Mouse (Mus musculus) lung, adult 18-20 months (tissue): Measurements from ENCODE around the gene Rpl15.
"Not testable (repeated sequence)": the region's sequence is repeated elsewhere in the genome, so short reads cannot be mapped to it uniquely, and the experiment has no call there.

ENCODE experiments used
- DNase-seq, 2 experiments: peaks; one replicate each; pipeline ENCODE4 v3.0.0; 2022; ENCODE audit warnings: mixed read lengths in 2 of 2

Gene Rpl15

DNA sequence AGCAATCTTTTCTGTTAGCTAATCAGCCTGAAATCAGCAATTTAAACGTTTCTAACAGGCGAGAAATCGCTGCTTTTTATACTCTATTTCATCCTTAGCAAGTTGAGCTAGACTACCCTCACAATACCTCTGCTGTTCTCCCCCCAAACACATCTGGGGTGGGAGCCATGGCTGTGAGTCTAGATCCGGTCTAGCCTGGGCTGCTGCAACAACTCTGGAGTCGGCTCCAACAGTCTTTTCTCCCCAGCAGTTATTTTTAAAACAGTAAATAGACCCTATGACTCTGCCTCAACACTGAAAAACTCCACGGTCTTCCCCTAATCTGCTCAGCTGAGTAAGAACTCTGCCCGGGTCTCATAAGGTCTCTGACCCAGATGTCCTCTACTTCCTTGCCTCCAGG is 31.1 kb downstream of the Rpl15 start:
- DNase-seq: no peak

DNA sequence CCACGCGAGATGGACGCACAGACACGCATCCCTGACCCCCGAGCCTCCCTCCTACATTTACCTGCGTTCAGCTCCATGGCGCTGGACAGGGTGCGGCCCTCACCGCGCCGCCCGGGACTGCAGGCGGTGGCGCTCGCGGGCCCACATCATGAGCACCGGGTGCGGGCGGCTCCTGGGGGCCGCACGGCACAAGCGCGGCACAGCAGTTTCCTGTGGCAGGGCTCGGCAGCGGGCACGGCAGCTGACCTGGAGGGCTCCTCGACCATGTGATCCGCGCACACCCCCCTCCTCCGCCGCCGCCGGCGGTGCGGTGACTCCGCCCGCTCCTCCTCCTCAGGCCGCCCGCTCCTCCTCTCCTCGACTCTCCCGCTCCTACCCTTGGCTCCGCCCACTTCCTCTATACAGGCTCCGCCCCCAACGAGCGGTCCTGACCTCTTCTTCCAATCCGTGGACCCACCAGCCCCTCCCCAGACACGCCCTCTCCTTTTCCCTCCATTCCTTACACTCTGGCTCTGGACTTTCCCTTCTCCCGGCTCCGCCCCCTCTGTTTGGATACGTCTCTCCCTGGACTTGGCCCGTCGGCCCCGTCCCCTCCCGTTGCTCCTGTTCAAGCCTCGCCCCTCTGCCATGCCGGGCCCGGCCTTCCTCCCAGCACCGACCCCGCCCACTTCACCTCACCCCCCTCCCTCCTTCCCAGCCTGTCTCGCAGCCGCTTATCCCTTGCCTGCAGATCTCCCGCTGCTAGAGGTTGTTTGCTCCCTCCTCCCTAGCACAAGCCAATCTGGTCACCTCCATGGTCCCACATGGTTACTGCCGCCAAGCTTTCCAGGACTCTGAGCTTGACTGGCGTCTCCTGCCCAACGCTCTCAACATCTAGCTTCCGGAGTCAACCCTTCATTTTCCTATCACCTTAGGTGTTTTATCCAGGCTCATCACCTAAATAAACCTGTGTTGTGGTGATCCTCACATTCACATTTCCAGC is 32.1 kb downstream of the Rpl15 start, which contains the start of gene Nr1d2:
Gene Nr1d2, minus strand, starts transcription at position 378 of the 982 bp plus-strand sequence.
- peak; percentile 100 for DNase-seq

DNA sequence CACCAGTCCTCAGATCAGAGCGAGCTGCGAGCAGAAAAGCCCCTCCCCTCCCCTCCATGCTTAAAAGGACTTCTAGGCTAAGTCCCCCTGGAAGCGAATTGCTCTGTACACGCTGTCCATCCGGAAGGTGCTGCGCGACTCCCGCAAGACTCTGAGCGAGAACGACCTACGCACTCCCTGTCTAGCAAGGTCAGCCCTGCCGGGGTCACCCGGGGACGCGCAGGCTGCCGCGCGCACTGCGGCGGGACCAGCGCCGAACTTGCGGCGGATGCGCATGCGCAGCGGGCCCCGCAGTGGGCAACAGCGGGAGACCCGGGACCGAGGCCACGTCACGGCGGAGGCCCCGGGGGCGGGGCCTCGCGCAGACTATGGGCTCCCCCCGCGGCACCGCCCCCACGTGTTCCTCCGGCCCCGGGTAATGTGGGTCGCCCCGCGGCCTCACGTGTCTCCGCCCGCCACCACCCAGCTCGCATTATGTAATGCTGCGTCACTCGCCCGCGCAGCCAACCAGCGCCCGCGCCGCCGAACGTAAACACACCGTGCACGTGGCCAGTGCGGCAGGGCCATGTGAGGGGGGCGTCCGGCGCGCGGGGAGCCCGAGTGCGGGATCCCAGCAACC is 33.0 kb downstream of the Rpl15 start:
- DNase-seq: peak; percentile 98

DNA sequence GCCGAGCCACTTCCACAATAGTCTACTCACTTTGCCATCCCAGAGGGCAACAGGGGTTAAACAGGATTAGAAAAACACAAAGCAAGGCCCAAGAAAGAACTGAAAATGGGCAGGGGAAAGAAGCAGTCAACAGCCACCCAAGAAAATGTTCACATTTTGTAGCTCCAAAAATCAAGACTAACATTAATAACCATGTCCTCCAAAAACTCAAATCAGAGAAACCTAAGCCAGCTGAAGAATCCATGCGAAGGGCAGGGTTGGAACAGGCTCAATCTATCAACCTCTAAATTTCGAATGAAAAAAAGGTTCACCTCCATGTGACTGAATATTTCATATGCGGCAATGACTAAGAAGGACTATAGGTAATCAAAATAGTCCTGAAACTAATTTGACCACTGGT is 33.8 kb downstream of the Rpl15 start:
- DNase-seq: no peak

DNA sequence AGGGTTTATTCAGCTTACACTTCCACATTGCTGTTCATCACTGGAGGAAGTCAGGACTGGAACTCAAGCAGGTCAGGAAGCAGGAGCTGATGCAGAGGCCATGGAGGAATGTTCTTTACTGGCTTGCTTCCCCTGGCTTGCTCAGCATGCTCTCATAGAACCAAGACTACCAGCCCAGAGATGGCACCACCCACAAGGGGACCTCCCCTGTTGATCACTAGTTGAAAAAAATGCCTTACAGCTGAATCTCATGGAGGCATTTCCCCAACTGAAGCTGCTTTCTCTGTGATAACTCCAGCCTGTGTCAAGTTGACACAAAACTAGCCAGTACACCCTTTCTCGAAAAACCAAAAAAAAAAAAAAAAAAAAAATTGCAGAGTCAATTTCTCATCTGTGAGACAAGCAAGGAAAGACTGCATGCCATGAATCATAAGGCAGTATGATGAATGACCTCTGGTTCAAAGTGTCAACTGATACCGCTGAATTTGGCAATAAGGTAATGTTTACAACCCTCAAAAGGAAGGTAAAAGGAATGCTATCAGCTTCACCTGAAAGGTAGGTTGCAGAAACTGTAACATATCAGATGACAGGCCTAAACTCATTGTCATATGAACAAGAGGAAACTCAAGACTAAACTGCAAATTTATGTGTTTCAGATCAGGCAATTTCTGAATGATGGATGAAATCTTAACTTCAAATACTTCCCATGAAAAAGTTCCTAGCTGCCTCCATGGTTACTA is 34.5 kb downstream of the Rpl15 start:
- DNase-seq: not testable (repeated sequence)

DNA sequence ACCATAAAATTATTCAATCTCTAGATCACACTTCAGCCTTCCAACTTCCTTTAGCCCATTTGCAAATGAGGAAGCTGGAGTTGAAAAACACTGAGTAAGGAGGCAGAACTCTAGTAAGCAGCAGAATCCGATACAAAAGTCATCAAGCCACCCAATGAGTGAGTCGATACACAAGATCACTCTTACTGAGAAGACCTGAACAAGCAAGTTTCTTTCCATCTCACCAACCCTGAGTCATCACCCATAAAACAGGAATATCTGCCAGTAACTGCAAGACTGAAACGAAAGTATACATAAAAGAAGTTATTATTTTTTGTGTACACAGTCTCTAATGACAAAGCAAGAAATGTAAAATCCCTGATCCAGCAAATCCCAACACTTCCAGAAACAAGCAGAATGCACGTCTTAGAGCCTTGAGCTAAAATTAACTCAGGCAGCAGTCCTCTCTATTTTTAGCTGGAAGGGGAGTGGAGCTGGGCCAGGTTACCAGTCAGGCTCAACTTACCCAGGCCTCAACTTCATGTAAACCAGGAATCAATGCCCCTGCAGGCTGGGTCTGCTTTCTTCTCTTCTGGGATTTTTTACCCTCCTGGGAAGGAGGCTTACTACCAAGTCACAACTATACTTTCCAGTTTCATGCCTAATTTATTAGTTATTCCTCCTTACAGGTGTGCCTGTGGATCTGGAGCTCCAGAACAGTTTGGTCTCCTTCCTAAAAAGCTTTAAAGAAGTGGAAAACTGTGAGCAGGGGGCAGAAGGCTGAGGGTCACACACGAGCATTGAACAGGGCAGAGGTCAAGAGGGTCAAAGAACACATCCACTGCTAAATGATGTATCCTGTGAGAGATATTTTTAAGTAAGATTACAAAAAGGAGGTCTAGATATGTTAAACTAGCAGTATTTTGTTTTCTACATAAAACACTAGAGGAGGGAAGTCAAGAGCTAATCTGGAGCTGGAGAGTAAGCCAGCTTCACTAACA is 36.9 kb downstream of the Rpl15 start:
- DNase-seq: no peak

DNA sequence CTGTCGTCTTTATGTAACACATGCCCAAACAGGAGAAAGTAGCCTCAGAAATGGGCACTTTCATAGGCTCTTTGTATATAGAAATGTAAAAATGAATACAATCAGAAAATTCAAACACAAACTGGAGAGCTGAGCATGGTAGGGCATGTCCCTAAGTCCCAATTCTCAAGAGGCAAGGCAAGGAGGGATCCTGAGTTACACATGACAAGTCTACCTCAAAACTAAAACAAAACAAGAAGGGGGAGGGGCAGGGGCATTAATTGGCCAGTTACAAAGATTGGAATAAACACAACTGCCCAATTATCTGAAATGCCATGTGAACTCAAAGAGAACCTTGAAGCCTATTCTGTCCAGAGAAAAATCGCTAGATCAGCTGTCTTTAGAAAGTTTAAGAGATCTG is 38.1 kb downstream of the Rpl15 start:
- DNase-seq: no peak

DNA sequence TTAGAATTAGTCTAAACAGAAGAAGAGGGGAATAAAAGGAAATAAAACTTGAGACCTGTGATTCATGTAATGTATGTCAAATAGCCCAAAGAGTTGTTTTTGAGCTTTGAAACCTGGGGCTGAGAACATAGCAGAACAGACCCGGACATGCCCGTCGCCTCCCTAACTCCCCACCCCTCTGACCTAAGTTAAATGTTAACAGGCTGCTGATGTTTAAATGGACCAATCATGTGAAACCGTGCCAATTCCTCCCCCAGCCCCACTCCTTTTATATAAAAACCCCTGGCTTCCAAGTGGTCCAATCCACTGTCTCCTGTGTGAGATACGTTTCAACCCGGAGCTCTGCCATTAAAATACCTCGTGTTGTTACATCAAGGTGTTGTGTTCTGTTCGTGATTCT is 39.3 kb downstream of the Rpl15 start:
- DNase-seq: not testable (repeated sequence)

DNA sequence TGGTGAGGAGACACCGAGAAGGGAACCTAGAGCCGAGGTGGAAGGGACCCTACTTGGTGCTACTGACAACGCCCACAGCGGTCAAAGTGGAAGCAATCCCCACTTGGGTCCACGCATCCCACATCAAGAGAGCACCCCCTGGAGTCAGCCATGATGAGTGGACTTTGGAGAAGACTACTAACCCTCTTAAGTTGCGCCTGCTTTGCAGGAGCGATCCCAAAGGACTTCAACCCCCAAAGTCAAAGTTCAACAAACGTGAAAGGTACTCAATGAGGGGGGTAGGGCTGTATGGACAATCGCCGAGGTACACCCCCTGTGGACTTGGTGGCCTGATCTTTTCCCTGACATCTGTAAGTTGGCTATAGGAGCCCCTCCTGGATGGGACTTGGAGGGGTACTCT is 41.4 kb downstream of the Rpl15 start:
- not testable (repeated sequence) for DNase-seq

DNA sequence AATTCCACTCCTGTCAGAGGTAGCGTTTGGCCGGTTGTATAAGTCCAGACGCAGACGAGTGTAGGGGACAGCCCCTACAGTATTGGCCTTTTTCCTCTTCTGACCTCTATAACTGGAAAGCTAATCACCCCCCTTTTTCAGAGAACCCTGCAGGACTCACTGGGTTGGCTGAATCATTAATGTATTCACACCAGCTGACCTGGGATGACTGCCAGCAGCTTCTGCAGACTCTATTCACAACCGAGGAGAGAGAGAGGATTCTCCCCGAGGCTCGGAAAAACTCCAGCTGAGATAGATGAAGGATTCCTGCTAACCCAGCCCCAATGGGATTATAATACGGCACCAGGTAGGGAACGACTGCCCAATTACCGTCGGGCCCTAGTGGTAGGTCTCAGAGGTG is 45.0 kb downstream of the Rpl15 start:
- DNase-seq: not testable (repeated sequence)

DNA sequence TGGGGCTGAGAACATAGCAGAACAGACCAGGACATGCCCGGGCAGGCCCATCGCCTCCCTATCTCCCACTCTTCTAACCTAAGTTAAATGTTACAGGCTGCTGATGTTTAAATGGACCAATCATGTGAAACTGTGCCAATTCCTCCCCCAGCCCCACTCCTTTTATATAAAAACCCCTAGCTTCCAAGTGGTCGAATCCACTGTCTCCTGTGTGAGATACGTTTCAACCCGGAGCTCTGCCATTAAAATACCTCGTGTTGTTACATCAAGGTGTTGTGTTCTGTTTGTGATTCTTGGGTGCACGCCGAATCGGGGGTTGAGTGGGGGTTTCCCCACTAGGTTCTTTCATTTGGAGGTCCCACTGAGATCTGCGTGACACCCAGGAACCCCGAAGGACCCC is 45.8 kb downstream of the Rpl15 start:
- not testable (repeated sequence) for DNase-seq

DNA sequence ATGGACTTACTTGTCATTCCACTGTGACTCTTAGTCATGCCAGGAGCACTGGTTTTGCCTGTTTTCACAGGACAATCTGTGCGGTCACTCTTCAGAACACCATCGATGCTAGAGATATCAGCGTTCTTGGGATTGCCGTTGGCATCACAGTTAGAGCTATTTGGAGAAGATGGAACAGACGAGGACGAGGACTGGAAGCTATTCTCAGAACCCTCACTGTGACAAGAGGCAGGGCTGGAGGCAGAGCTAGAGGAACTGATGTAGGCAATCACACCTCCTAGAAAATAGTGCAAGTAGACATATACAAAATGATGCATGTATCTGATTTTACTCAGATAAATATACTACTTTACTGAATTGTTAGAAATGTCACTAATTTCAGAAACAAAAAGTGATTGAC is 49.2 kb downstream of the Rpl15 start:
- no peak for DNase-seq
